ENCODE assay signal across 14 mouse cellular contexts in the genomic region with DNA sequence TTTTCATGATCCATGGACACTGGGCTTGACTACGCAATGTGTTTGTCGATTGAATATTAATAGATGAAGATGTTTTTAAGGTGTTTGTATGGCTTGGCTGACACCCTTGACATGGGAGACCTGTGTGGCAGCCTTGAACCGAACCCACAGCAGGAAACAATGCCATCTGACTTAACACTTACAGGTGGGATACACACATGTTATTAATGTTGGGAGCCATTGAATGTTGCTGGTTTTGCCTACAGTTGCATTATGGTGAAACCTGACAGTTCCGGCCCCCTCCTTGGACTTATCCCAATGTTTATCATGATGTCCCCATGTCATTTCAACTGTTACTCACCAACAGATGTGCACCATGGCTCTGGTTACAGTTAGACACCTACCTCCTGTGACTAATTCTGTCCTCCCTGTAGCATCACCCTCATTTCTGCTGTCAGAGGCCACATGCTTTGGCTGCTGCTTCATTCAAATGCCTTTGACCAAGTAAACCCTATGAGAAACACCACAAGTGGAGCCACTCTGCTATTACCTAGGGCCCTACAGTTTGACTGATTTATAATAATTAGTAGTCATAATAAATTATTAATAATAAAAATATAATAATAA. TPM values are rescaled to one million over a fixed set of nuclear protein-coding genes. Genes with fewer than 3 reads are reported as not detected.
A peak's percentile ranks its signal among the peaks of the same experiment; 100 is the strongest.
DNase-seq lines count a peak whose midpoint lies in the region; ATAC-seq lines count a peak whose summit lies in the region.
"Had no signal": no experiment of that assay in that cellular context is flagged by ENCODE, and none has a peak within 500 bp of the region (broad histone marks: within the 10 kb centered on the region; RNA-seq: fewer than 3 reads in every experiment).

No protein-coding gene starts in this region.

- ATAC-seq in neural tube, embryonic 11.5 days (ENCODE audit: insufficient read depth, low FRiP score, low TSS enrichment) = peak; percentile 33; the same call in 1 of the 2 replicates
- peak; percentile 37 for ATAC-seq in hindbrain, embryonic 13.5 days (ENCODE audit: low FRiP score)
- peak; percentile 25; the same call in 1 of the 2 replicates for ATAC-seq in midbrain, embryonic 14.5 days (ENCODE audit: low FRiP score, low TSS enrichment)
- no peak for ATAC-seq in megakaryocyte-erythroid progenitor cell, adult 5-6 weeks (replicated peaks; ENCODE audit: low FRiP score, low TSS enrichment, poor library complexity, severe bottlenecking)

- H3K4me3 ChIP-seq in neural tube, embryonic 11.5 days (ENCODE audit: low read depth, low read length) = no peak overlapping the region
- H3K4me3 ChIP-seq in hindbrain, embryonic 13.5 days = no peak overlapping the region
- H3K4me3 ChIP-seq in midbrain, embryonic 14.5 days (replicated peaks; ENCODE audit: low read depth, low read length) = no peak overlapping the region
- H3K4me3 ChIP-seq: embryonic facial prominence, embryonic 12.5 days; limb, embryonic 13.5 days had no signal

- 72% methylated on average over 4 of the region's 4 CpGs for WGBS in neural tube, embryonic 11.5 days
- WGBS in hindbrain, embryonic 13.5 days = 51% methylated on average over 4 of the region's 4 CpGs
- 40% methylated on average over 4 of the region's 4 CpGs for WGBS in midbrain, embryonic 14.5 days

- H3K27me3 ChIP-seq in neural tube, embryonic 11.5 days (ENCODE audit: control insufficient read depth, insufficient read depth, low read length) = no peaks in the 10 kb centered on the region
- no peaks in the 10 kb centered on the region for H3K27me3 ChIP-seq in hindbrain, embryonic 13.5 days
- H3K27me3 ChIP-seq in midbrain, embryonic 14.5 days (ENCODE audit: control insufficient read depth, insufficient read depth, low read length) = no peaks in the 10 kb centered on the region
- H3K27me3 ChIP-seq: embryonic facial prominence, embryonic 12.5 days; limb, embryonic 13.5 days had no signal

- no peak overlapping the region for H3K9ac ChIP-seq in neural tube, embryonic 11.5 days (ENCODE audit: low read length)
- no peak overlapping the region for H3K9ac ChIP-seq in hindbrain, embryonic 13.5 days
- no peak overlapping the region for H3K9ac ChIP-seq in midbrain, embryonic 14.5 days (replicated peaks; ENCODE audit: low read length)
- H3K9ac ChIP-seq: embryonic facial prominence, embryonic 12.5 days; limb, embryonic 13.5 days had no signal

- H3K27ac ChIP-seq in neural tube, embryonic 11.5 days (ENCODE audit: low read depth, low read length) = no peak overlapping the region
- H3K27ac ChIP-seq in hindbrain, embryonic 13.5 days = peak overlapping the region; percentile 91
- H3K27ac ChIP-seq in midbrain, embryonic 14.5 days (replicated peaks; ENCODE audit: low read depth, low read length) = peak overlapping the region; percentile 92
- H3K27ac ChIP-seq: embryonic facial prominence, embryonic 12.5 days; stomach, postnatal 0 days had no signal

- H3K4me2 ChIP-seq in neural tube, embryonic 11.5 days (ENCODE audit: low read depth) = no peak overlapping the region
- H3K4me2 ChIP-seq in hindbrain, embryonic 13.5 days = peak overlapping the region; percentile 41
- peak overlapping the region; percentile 41 for H3K4me2 ChIP-seq in midbrain, embryonic 14.5 days (ENCODE audit: low read length)
- H3K4me2 ChIP-seq: embryonic facial prominence, embryonic 12.5 days; limb, embryonic 13.5 days had no signal

- H3K9me3 ChIP-seq in neural tube, embryonic 11.5 days (ENCODE audit: control insufficient read depth, low read length) = no peaks in the 10 kb centered on the region; the same call in 1 of the 2 replicates
- no peaks in the 10 kb centered on the region for H3K9me3 ChIP-seq in hindbrain, embryonic 13.5 days
- H3K9me3 ChIP-seq in midbrain, embryonic 14.5 days (ENCODE audit: control insufficient read depth, low read length) = peaks cover 3% of the 10 kb centered on the region; the same call in 1 of the 2 replicates

- DNase-seq in neural tube, embryonic 11.5 days (ENCODE audit: low spot score) = no peak
- DNase-seq in neural tube, embryonic 10.5 days (ENCODE audit: extremely low spot score, low spot score) = no peak
- no peak for DNase-seq in midbrain, embryonic 14.5 days
- DNase-seq in kidney, adult 9 months = no peak
- DNase-seq in adrenal gland, adult 8-10 months = no peak
- DNase-seq: adrenal gland, postnatal 25 days; cerebellum, postnatal 25 days; kidney, postnatal 25 days; lung, adult 2 months had no signal

- H3K4me1 ChIP-seq in neural tube, embryonic 11.5 days (ENCODE audit: control insufficient read depth, insufficient read depth, low read length) = no peaks in the 10 kb centered on the region
- H3K4me1 ChIP-seq in hindbrain, embryonic 13.5 days (replicated peaks) = peaks cover 18% of the 10 kb centered on the region
- peaks cover 10% of the 10 kb centered on the region for H3K4me1 ChIP-seq in midbrain, embryonic 14.5 days (ENCODE audit: control insufficient read depth, insufficient read depth, low read length)

- H3K36me3 ChIP-seq in neural tube, embryonic 11.5 days (ENCODE audit: control insufficient read depth, insufficient read depth, low read length) = no peaks in the 10 kb centered on the region
- H3K36me3 ChIP-seq in hindbrain, embryonic 13.5 days = no peaks in the 10 kb centered on the region
- H3K36me3 ChIP-seq in midbrain, embryonic 14.5 days (ENCODE audit: control insufficient read depth, insufficient read depth, low read length) = no peaks in the 10 kb centered on the region
- H3K36me3 ChIP-seq: embryonic facial prominence, embryonic 12.5 days; limb, embryonic 13.5 days had no signal

RNA-seq across cellular contexts. Expression of gene Zfr, which starts 23.6 kb away (rescaled TPM):
- polyA plus RNA-seq in neural tube, embryonic 11.5 days (2014; fragmentation: Nextera tagmentation; extraction: Ambion mirVana) = 153 and 156 TPM in 2 replicates
- 147 and 159 TPM in 2 replicates for polyA plus RNA-seq in hindbrain, embryonic 13.5 days (2015; fragmentation: Nextera tagmentation; extraction: Ambion mirVana)
- 183 and 222 TPM in 2 replicates for polyA plus RNA-seq in midbrain, embryonic 14.5 days (2014; fragmentation: Nextera tagmentation; extraction: Ambion mirVana)
- 100 and 123 TPM in 2 replicates for total RNA-seq in megakaryocyte-erythroid progenitor cell, adult 5-6 weeks (2014; fragmentation: Nextera tagmentation)
- total RNA-seq in megakaryocyte-erythroid progenitor cell, adult 5-6 weeks (2017) = 61.9 and 71.9 TPM in 2 replicates
- 100 to 1,000 TPM; 109 to 191 (median 172) TPM for total RNA-seq in adrenal gland, adult 8-10 months (2022)
